Mouse (Mus musculus) right cerebral cortex, adult 2 months (tissue): ENCODE measurements around the gene Atp6v0a1.

Source experiments
- DNase-seq, 2 experiments: peaks; one replicate each; pipeline ENCODE4 v3.0.0; 2021 to 2022; ENCODE audit warnings: low spot score in 2 of 2

Atp6v0a1 gene

GRCm38 (mm10) chr11:101084811-101085210 is 75.6 kb downstream of the Atp6v0a1 start:
- DNase-seq, result no peak

- DNase-seq, result no peak
Observed at GRCm38 (mm10) chr11:101085617-101086322, 76.5 kb downstream of the Atp6v0a1 start.

GRCm38 (mm10) chr11:101086323-101086674 is 77.0 kb downstream of the Atp6v0a1 start:
- DNase-seq, result no peak

- DNase-seq, result peak; percentile 94 to 95
Observed at GRCm38 (mm10) chr11:101086756-101087681, 77.8 kb downstream of the Atp6v0a1 start, which contains the start of gene Mlx. Mlx (plus strand) TSS chr11:101087277.

GRCm38 (mm10) chr11:101087682-101088055 is 78.4 kb downstream of the Atp6v0a1 start:
- DNase-seq, result no peak

GRCm38 (mm10) chr11:101089931-101090330 is 80.7 kb downstream of the Atp6v0a1 start:
- DNase-seq, result no peak

- no peak for DNase-seq
Observed at GRCm38 (mm10) chr11:101094930-101095313, 85.7 kb downstream of the Atp6v0a1 start.

- DNase-seq, result peak; percentile 96 to 98
Observed at GRCm38 (mm10) chr11:101095314-101096024, 86.2 kb downstream of the Atp6v0a1 start, which contains the start of gene Psmc3ip. Psmc3ip (minus strand) TSS chr11:101095436.

- no peak for DNase-seq
Observed at GRCm38 (mm10) chr11:101098231-101098630, 89.0 kb downstream of the Atp6v0a1 start.

GRCm38 (mm10) chr11:101103011-101103410 is 93.8 kb downstream of the Atp6v0a1 start:
- no peak for DNase-seq

- no peak for DNase-seq
Observed at GRCm38 (mm10) chr11:101109351-101109750, 100.1 kb downstream of the Atp6v0a1 start.

- no peak for DNase-seq
Observed at GRCm38 (mm10) chr11:101110708-101111107, 101.5 kb downstream of the Atp6v0a1 start.

GRCm38 (mm10) chr11:101111178-101111577 is 101.9 kb downstream of the Atp6v0a1 start:
- DNase-seq, result no peak

- DNase-seq, result no peak
Observed at GRCm38 (mm10) chr11:101112186-101112585, 102.9 kb downstream of the Atp6v0a1 start.
